Mouse (Mus musculus): Measurements from ENCODE around the gene Mgst2.

DNA sequence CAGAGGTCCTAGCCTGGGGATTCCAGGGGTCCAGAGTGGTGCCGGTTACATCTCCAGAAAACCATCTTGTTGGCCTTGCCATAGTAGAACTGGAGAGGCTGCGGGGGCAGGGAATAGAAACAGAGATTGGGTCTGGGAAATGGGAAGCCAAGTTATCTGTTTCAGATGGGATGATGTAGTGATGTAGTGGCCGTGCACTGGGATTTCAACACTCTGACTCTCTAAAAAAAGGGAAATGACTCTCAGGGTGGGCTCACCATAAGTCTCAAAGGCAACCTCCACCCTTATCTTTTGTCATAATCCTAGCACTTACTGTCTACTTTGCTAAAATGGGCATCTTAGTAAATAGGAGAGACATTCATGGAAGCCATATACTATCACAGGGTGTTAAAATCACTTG, 37.8 kb downstream of the Mgst2 start:
- TF ChIP-seq CTCF (IDR thresholded peaks at IDR 0.05; ENCODE audit: borderline replicate concordance, insufficient read depth, low read depth, low read length): no peak
- no peak for TF ChIP-seq POLR2A (IDR thresholded peaks at IDR 0.05; ENCODE audit: borderline replicate concordance, insufficient read depth, low read length)

Measured in cerebellum, adult 2 months (tissue).